Mouse (Mus musculus) liver, postnatal 0 days (tissue): ENCODE measurements at regions not wholly inside any gene's neighbourhood (a gene's known extent, or its start where the extent isn't known, plus 50 kb on each side); places are given as distances from the start of the nearest gene placed in this dataset.

Experiments used
- CTCF ChIP-seq: sonication (generic); IDR thresholded peaks from 2 replicates; pipeline ENCODE4 v1.5.1; 2016; ENCODE audit warnings: antibody characterized with exemption, low read depth
- EP300 ChIP-seq: IDR thresholded peaks from 2 replicates; pipeline ENCODE4 v1.6.1; 2016; ENCODE audit warnings: antibody characterized with exemption, low read depth, mild to moderate bottlenecking

DNA sequence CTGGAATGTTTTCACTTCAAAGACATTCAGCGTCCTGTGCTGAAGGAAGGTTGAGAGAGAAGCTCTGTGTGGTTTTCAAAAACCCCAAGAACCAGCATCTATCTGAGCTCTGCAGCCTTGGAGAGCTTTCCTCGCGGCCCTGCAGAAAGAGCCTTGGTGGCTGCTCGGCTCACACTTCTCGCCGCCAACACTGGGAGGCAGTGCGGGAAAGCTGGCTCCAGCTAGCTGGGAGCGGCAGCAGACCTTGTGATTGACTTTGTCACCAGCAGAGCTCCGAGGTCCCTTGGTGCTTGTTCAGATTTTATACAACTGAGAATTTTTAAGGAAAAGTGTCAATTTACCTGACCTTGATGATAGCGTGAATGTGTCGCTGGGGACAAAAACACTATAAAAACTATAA lies 299.4 kb downstream of the Nkx6-1 start:
- no peak for TF ChIP-seq EP300
- TF ChIP-seq CTCF: peak; percentile 31
